Mouse (Mus musculus) stomach, embryonic 16.5 days (tissue): ENCODE measurements around the gene Rnf213. TPM values are rescaled to one million over a fixed set of nuclear protein-coding genes. Genes with fewer than 3 reads are reported as not detected.
A peak's percentile ranks its signal among the peaks of the same experiment; 100 is the strongest.

Source experiments
- ATAC-seq: fragments of 200-750 bp; cut with Nextera tagmentation; 2 replicates; pipeline ENCODE4 v1.8.0; 2017; ENCODE audit warnings: moderate number of reproducible peaks, moderate TSS enrichment; ENCODE audit not compliant: insufficient read depth, low FRiP score
- H3K27ac ChIP-seq: fragments of 300-500 bp; sonication (generic); 2 replicates; pipeline ENCODE4 v1.5.1; 2014; ENCODE audit warnings: low read length
- H3K27me3 ChIP-seq: fragments of 300-500 bp; sonication (generic); 2 replicates; pipeline ENCODE4 v1.6.1; 2014; ENCODE audit warnings: low read length, control low read depth, mixed read lengths; ENCODE audit not compliant: control insufficient read depth, insufficient read depth
- H3K36me3 ChIP-seq: fragments of 300-500 bp; sonication (generic); 2 replicates; pipeline ENCODE4 v1.6.1; 2014; ENCODE audit warnings: low read length; ENCODE audit not compliant: control insufficient read depth, insufficient read depth
- H3K4me1 ChIP-seq: fragments of 300-500 bp; sonication (generic); 2 replicates; pipeline ENCODE4 v1.6.1; 2014; ENCODE audit warnings: low read length, control low read depth, mixed read lengths; ENCODE audit not compliant: control insufficient read depth, insufficient read depth
- H3K4me2 ChIP-seq: fragments of 300-500 bp; sonication (generic); 2 replicates; pipeline ENCODE4 v1.6.1; 2014; ENCODE audit warnings: low read depth, low read length, mixed read lengths
- H3K4me3 ChIP-seq: fragments of 300-500 bp; sonication (generic); replicated peaks from 2 replicates; pipeline ENCODE4 v1.5.1; 2014; ENCODE audit warnings: mild to moderate bottlenecking, low read length
- H3K9ac ChIP-seq: fragments of 300-500 bp; sonication (generic); 2 replicates; pipeline ENCODE4 v1.6.1; 2014; ENCODE audit warnings: low read length
- H3K9me3 ChIP-seq: fragments of 300-500 bp; sonication (generic); replicated peaks from 2 replicates; pipeline ENCODE4 v1.6.1; 2016; ENCODE audit warnings: low read length, control low read depth; ENCODE audit not compliant: control insufficient read depth
- WGBS: fragments of 180-500 bp; shearing (Covaris S2); extraction: QIAGEN DNeasy Blood & Tissue Kit; methylation state at CpG from one replicate; pipeline ENCODE4 v1.1.7; 2014; 5-methylcytosine and 5-hydroxymethylcytosine counted together
- polyA plus RNA-seq: library from polyadenylated mRNA; unstranded; fragments of >200 nt; fragmentation: Nextera tagmentation; extraction: Ambion mirVana; gene quantifications from 2 replicates; pipeline ENCODE4 v1.2.1, GENCODE M21; 2015

Gene Rnf213
- 6.6 and 7.3 TPM in 2 replicates for polyA plus RNA-seq

GRCm38 (mm10) chr11:119392800-119393482 is at the start of gene Rnf213:
TSS of gene Rnf213 (plus strand) at chr11:119393100.
- Histone ChIP-seq H3K4me3 (peak within 1 kb of the TSS; percentile 73), H3K4me1 (peaks cover 34% of the 10 kb centered on the region), H3K27me3 (no peaks in the 10 kb centered on the region), H3K9me3 (no peaks in the 10 kb centered on the region), H3K9ac (peak within 1 kb of the TSS; percentile 74), H3K36me3 (no peaks in the 10 kb centered on the region), H3K4me2 (peak within 1 kb of the TSS; percentile 79), H3K27ac (peak within 1 kb of the TSS; percentile 75)
- ATAC-seq, result peak; percentile 54; the same call in 1 of the 2 replicates
- under 1% methylated on average over 19 of the region's 19 CpGs for WGBS

DNA sequence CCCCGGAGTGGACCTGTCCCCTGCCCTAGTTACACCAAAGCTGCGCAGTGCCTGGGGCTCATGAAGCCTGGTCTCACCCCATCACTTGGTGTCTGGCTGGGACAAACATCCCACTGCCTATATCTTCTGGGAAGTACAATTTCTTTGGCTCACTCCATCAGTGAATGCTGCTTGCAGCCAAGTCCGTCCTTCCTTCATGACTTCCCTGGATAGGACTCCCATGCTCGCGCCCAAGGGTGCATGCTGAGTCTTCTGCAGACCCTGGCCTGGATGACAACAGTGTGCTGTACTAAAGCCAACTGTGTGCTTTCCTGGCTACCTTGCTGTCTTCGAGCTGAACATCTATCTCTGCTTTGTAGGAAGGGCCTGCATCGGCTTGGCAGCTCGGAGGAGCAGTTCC is 48.7 kb upstream of the Rnf213 start:
- no peak overlapping the region for H3K4me3 ChIP-seq
- no peaks in the 10 kb centered on the region for H3K27me3 ChIP-seq
- 84% methylated on average over 8 of the region's 8 CpGs for WGBS
- no peaks in the 10 kb centered on the region for H3K4me1 ChIP-seq
- H3K9ac ChIP-seq, result no peak overlapping the region
- no peak for ATAC-seq
- H3K9me3 ChIP-seq, result no peaks in the 10 kb centered on the region
- no peak overlapping the region for H3K4me2 ChIP-seq
- no peak overlapping the region for H3K27ac ChIP-seq
- H3K36me3 ChIP-seq, result no peaks in the 10 kb centered on the region

GRCm38 (mm10) chr11:119344865-119345264 is 48.0 kb upstream of the Rnf213 start:
- Histone ChIP-seq H3K36me3 (no peaks in the 10 kb centered on the region), H3K27me3 (no peaks in the 10 kb centered on the region), H3K27ac (no peak overlapping the region), H3K4me1 (no peaks in the 10 kb centered on the region), H3K4me3 (no peak overlapping the region), H3K9me3 (no peaks in the 10 kb centered on the region), H3K9ac (no peak overlapping the region), H3K4me2 (no peak overlapping the region)
- 66% methylated on average over 6 of the region's 6 CpGs for WGBS
- no peak for ATAC-seq

GRCm38 (mm10) chr11:119347125-119347524 is 45.8 kb upstream of the Rnf213 start:
- 86% methylated on average over 4 of the region's 4 CpGs for WGBS
- no peak for ATAC-seq
- Histone ChIP-seq H3K4me1 (no peaks in the 10 kb centered on the region), H3K4me2 (no peak overlapping the region), H3K9ac (no peak overlapping the region), H3K27me3 (no peaks in the 10 kb centered on the region), H3K36me3 (no peaks in the 10 kb centered on the region), H3K4me3 (no peak overlapping the region), H3K27ac (no peak overlapping the region), H3K9me3 (no peaks in the 10 kb centered on the region)

- Histone ChIP-seq H3K9me3 (no peaks in the 10 kb centered on the region), H3K4me3 (no peak overlapping the region), H3K27ac (no peak overlapping the region), H3K4me1 (peaks cover 13% of the 10 kb centered on the region), H3K9ac (no peak overlapping the region), H3K36me3 (no peaks in the 10 kb centered on the region), H3K4me2 (no peak overlapping the region), H3K27me3 (no peaks in the 10 kb centered on the region)
- WGBS, result 65% methylated on average over 7 of the region's 7 CpGs
- no peak for ATAC-seq
These were observed 40.8 kb upstream of the Rnf213 start for GRCm38 (mm10) chr11:119352113-119352512.

- Histone ChIP-seq H3K27me3 (no peaks in the 10 kb centered on the region), H3K4me3 (no peak overlapping the region), H3K9ac (no peak overlapping the region), H3K9me3 (no peaks in the 10 kb centered on the region), H3K4me1 (peaks cover 13% of the 10 kb centered on the region), H3K4me2 (no peak overlapping the region), H3K27ac (no peak overlapping the region), H3K36me3 (no peaks in the 10 kb centered on the region)
- no peak for ATAC-seq
- WGBS, result 84% methylated on average over 4 of the region's 4 CpGs
These were observed 39.0 kb upstream of the Rnf213 start for GRCm38 (mm10) chr11:119353946-119354345.

DNA sequence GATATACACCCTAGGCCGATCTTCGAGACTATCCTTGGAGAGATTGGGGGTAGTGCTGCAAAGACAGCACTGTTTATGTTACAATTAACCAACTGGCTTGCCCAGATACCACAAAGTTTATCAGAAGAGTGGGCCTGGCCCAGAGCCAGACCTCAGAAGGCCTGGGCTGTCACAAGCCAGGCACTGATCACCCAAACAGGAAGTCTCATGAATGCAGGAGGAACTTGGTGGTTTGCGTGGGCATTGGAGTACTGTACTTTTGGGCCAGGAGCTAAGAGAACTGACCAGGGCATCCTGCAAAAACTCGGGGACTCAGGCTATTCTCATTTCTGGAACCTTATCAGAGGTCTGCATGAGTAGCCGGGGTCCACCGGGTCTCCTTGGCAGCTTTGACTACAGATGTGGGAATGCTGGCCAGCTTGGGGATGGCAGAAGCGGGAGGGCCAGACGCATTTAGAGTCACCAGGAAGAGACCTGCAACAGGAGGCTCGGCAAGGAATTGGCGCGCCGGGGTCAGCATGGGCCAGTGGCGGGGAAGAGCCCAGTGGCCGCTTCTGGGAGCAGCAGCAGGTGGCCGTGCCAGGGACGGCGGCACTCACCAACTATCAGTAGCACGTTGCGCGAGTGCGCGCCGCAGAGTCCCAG is 38.0 kb upstream of the Rnf213 start:
- H3K36me3 ChIP-seq, result peaks cover under 1% of the 10 kb centered on the region; the same call in 1 of the 2 replicates
- peak overlapping the region; percentile 79 for H3K4me3 ChIP-seq
- peak overlapping the region; percentile 75 for H3K27ac ChIP-seq
- peak overlapping the region; percentile 79 for H3K4me2 ChIP-seq
- 4% methylated on average over 23 of the region's 23 CpGs for WGBS
- H3K9ac ChIP-seq, result peak overlapping the region; percentile 71
- H3K9me3 ChIP-seq, result no peaks in the 10 kb centered on the region
- no peak for ATAC-seq
- no peaks in the 10 kb centered on the region for H3K27me3 ChIP-seq
- H3K4me1 ChIP-seq, result peaks cover 13% of the 10 kb centered on the region

GRCm38 (mm10) chr11:119355443-119356385 is 37.2 kb upstream of the Rnf213 start, which contains the start of the genes Sgsh and Slc26a11:
TSS of gene Sgsh (minus strand) at chr11:119355536.
TSS of gene Slc26a11 (plus strand) at chr11:119355557.
- H3K4me1 ChIP-seq, result peaks cover 13% of the 10 kb centered on the region

More at GRCm38 (mm10) chr11:119355443-119356385, 37.2 kb upstream of the Rnf213 start, which contains the start of the genes Sgsh and Slc26a11:
- Histone ChIP-seq H3K27ac (peak within 1 kb of the TSS; percentile 75), H3K4me3 (peak within 1 kb of the TSS; percentile 79), H3K27me3 (no peaks in the 10 kb centered on the region), H3K9ac (peak within 1 kb of the TSS; percentile 71), H3K9me3 (no peaks in the 10 kb centered on the region), H3K4me2 (peak within 1 kb of the TSS; percentile 79), H3K36me3 (peaks cover 3% of the 10 kb centered on the region; the same call in 1 of the 2 replicates)
- peak; percentile 94 for ATAC-seq
- 2% methylated on average over 40 of the region's 40 CpGs for WGBS
